ENCODE assay signal across 15 mouse cellular contexts in genomic region chr6:71111419-71112113, GRCm38 (mm10). TPM values are rescaled to one million over a fixed set of nuclear protein-coding genes. Genes with fewer than 3 reads are reported as not detected.
DNase-seq lines count a peak whose midpoint lies in the region; ATAC-seq and TF ChIP-seq lines count a peak whose summit lies in the region.
"Had no signal": no experiment of that assay in that cellular context is flagged by ENCODE, and none has a peak within 500 bp of the region (broad histone marks: within the 10 kb centered on the region; RNA-seq: fewer than 3 reads in every experiment).

No protein-coding gene starts in this region.

- DNase-seq in heart, adult 11 months: peak; percentile 90
- DNase-seq in heart, postnatal 4 days: no peak
- peak; percentile 25 for DNase-seq in limb, embryonic 14.5 days (ENCODE audit: low spot score)
- DNase-seq in limb, embryonic 10.5 days (ENCODE audit: low spot score): no peak
- peak; percentile 24 for DNase-seq in brain, adult 2 months (ENCODE audit: low read depth, low spot score)
- DNase-seq in kidney, postnatal 36 days: peak; percentile 34 to 42
- DNase-seq in lung, adult 18-20 months: no peak
- DNase-seq in left cerebral cortex, adult 18-20 months (ENCODE audit: low spot score in 2 of 2): no peak
- DNase-seq: B cell, adult 2 months; liver, embryonic 13.5 days; lung, postnatal 36 days; right cerebral cortex, postnatal 14 days had no signal

- no peak overlapping the region for H3K27ac ChIP-seq in limb, embryonic 14.5 days (replicated peaks; ENCODE audit: low read depth, low read length)
- no peak overlapping the region for H3K27ac ChIP-seq in limb, embryonic 10.5 days
- H3K27ac ChIP-seq: heart, adult 2 months; hindbrain, embryonic 13.5 days; liver, embryonic 13.5 days; neural tube, embryonic 15.5 days had no signal

- H3K9ac ChIP-seq in limb, embryonic 14.5 days (ENCODE audit: low read depth, low read length, severe bottlenecking): no peak overlapping the region
- H3K9ac ChIP-seq: hindbrain, embryonic 13.5 days; liver, embryonic 13.5 days; neural tube, embryonic 15.5 days had no signal

- no peak overlapping the region for H3K4me2 ChIP-seq in limb, embryonic 14.5 days (replicated peaks; ENCODE audit: low read depth, low read length, severe bottlenecking)
- H3K4me2 ChIP-seq: hindbrain, embryonic 13.5 days; liver, embryonic 13.5 days; neural tube, embryonic 15.5 days had no signal

- H3K4me1 ChIP-seq in limb, embryonic 14.5 days (ENCODE audit: control insufficient read depth, insufficient read depth, low read length): no peaks in the 10 kb centered on the region
- H3K4me1 ChIP-seq in limb, embryonic 10.5 days: no peaks in the 10 kb centered on the region
- H3K4me1 ChIP-seq: hindbrain, embryonic 13.5 days; liver, embryonic 13.5 days; neural tube, embryonic 15.5 days had no signal

- 67% methylated on average over 11 of the region's 11 CpGs for WGBS in limb, embryonic 14.5 days
- 79% methylated on average over 11 of the region's 11 CpGs for WGBS in limb, embryonic 10.5 days

- TF ChIP-seq POLR2A in limb, embryonic 14.5 days (IDR thresholded peaks at IDR 0.05; ENCODE audit: borderline replicate concordance, extremely low read depth, insufficient read depth, insufficient read length): no peak

- H3K27me3 ChIP-seq in limb, embryonic 14.5 days (ENCODE audit: control insufficient read depth, insufficient read depth, low read length): no peaks in the 10 kb centered on the region
- H3K27me3 ChIP-seq in limb, embryonic 10.5 days (ENCODE audit: low read depth, poor library complexity, severe bottlenecking): no peaks in the 10 kb centered on the region
- H3K27me3 ChIP-seq: hindbrain, embryonic 13.5 days; liver, embryonic 13.5 days; neural tube, embryonic 15.5 days had no signal

- no peaks in the 10 kb centered on the region for H3K9me3 ChIP-seq in limb, embryonic 14.5 days (ENCODE audit: control insufficient read depth, low read length)
- no peaks in the 10 kb centered on the region for H3K9me3 ChIP-seq in limb, embryonic 10.5 days (replicated peaks)
- H3K9me3 ChIP-seq: hindbrain, embryonic 13.5 days; liver, embryonic 13.5 days; neural tube, embryonic 15.5 days had no signal

- ATAC-seq in limb, embryonic 14.5 days (ENCODE audit: low FRiP score, low read depth): no peak

- H3K4me3 ChIP-seq in limb, embryonic 14.5 days (replicated peaks; ENCODE audit: low read length): no peak overlapping the region
- H3K4me3 ChIP-seq in limb, embryonic 10.5 days: no peak overlapping the region
- H3K4me3 ChIP-seq: heart, adult 2 months; hindbrain, embryonic 13.5 days; liver, embryonic 13.5 days; neural tube, embryonic 15.5 days had no signal

- H3K36me3 ChIP-seq in limb, embryonic 14.5 days (ENCODE audit: control insufficient read depth, insufficient read depth, low read length): no peaks in the 10 kb centered on the region
- H3K36me3 ChIP-seq in limb, embryonic 10.5 days: no peaks in the 10 kb centered on the region
- H3K36me3 ChIP-seq: hindbrain, embryonic 13.5 days; liver, embryonic 13.5 days; neural tube, embryonic 15.5 days had no signal

RNA-seq across cellular contexts. Expression of gene Thnsl2, which starts 32.7 kb away (rescaled TPM):
- total RNA-seq in heart, postnatal 4 days (2021): 1 to 10 TPM; 4.8 to 5.3 TPM
- 5.6 and 5.9 TPM in 2 replicates for polyA plus RNA-seq in limb, embryonic 14.5 days (2012; rRNA removed)
- 8.6 and 9.1 TPM in 2 replicates for polyA plus RNA-seq in limb, embryonic 14.5 days (2014; fragmentation: Nextera tagmentation; extraction: Ambion mirVana)
- polyA plus RNA-seq in limb, embryonic 10.5 days (2016; fragmentation: Nextera tagmentation; extraction: Ambion mirVana): 4.2 and 4.3 TPM in 2 replicates
- 1 to 10 TPM; 3.8 to 5.6 TPM for total RNA-seq in left cerebral cortex, adult 18-20 months (2021)

Comparison
In these comparisons a context has a peak if more than half of its experiments do, and no peak if none do; other contexts are left out.
1. DNase-seq: peak in heart, adult 11 months (single experiment), limb, embryonic 14.5 days (single experiment), brain, adult 2 months (single experiment) and kidney, postnatal 36 days (2 of 2); none in heart, postnatal 4 days (single experiment), limb, embryonic 10.5 days (single experiment), lung, adult 18-20 months (0 of 2) and left cerebral cortex, adult 18-20 months (0 of 2).